Mouse (Mus musculus): ENCODE measurements around the gene Dnah3. TPM values are rescaled to one million over a fixed set of nuclear protein-coding genes. Genes with fewer than 3 reads are reported as not detected.

Gene Dnah3
- polyA plus RNA-seq, 1 experiment from 2014 or later = 2.0 TPM

DNA sequence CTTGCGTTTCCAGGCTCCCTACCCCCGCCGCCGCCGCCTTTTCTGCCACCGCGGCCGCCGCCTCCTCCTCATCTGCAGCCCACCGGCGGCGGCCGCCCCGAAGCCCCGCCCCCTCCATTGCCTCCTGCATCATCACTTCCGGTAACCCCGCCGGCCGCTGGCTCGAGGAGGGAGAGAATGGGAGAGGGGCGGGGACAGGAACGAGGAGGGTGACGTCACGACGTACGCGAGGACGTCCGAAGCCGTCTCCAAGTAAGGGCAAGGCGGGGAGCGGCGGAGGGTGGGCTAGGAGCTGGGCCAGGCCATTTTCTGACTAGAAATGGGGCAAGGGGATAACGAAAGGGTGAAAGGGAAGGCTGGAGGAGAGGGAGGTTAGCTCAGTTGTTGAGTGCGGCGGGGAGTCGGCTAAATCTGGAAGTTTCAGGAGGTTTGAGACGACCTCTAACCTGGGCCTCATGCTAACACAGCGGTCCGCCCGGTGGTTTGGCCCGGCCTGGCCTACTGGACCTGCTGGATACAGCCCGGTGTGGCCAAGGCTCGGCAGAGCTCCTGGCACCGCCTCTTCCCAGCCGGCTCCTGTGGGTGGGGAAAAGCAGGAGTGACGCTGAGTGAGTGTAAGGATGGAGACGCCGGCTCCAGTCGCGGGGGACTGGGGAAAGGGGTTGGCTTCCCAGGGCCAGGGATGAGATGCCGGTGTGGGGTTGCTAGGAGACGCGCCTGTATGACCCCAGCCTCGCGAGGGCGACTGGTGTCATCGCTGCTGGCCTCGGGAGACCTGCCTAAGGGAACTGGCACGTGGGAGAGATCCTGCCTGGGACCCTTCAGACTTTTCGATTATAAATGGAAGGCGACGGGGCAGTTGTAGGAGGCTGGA is 199.2 kb downstream of the Dnah3 start, which contains the start of the genes Lyrm1 and Dcun1d3:
Gene Lyrm1, plus strand, starts transcription at position 223 of the 874 bp plus-strand sequence.
Gene Dcun1d3, minus strand, starts transcription at position 660 of the 874 bp plus-strand sequence.
- peak; percentile 99 for ATAC-seq (ENCODE audit: insufficient number of reproducible peaks, low FRiP score, low TSS enrichment, low read depth)
- no peaks in the 10 kb centered on the region for H3K9me3 ChIP-seq (replicated peaks)
- H3K9ac ChIP-seq = peak within 1 kb of the TSS; percentile 71
- peak within 1 kb of the TSS; percentile 87 for H3K4me2 ChIP-seq (replicated peaks)
- H3K27ac ChIP-seq (replicated peaks) = peak within 1 kb of the TSS; percentile 98
- H3K36me3 ChIP-seq = no peaks in the 10 kb centered on the region
- peak within 1 kb of the TSS; percentile 75 for H3K4me3 ChIP-seq (replicated peaks)
- no peaks in the 10 kb centered on the region for H3K27me3 ChIP-seq
- under 1% methylated on average over 63 of the region's 63 CpGs for WGBS
- peaks cover 15% of the 10 kb centered on the region for H3K4me1 ChIP-seq

DNA sequence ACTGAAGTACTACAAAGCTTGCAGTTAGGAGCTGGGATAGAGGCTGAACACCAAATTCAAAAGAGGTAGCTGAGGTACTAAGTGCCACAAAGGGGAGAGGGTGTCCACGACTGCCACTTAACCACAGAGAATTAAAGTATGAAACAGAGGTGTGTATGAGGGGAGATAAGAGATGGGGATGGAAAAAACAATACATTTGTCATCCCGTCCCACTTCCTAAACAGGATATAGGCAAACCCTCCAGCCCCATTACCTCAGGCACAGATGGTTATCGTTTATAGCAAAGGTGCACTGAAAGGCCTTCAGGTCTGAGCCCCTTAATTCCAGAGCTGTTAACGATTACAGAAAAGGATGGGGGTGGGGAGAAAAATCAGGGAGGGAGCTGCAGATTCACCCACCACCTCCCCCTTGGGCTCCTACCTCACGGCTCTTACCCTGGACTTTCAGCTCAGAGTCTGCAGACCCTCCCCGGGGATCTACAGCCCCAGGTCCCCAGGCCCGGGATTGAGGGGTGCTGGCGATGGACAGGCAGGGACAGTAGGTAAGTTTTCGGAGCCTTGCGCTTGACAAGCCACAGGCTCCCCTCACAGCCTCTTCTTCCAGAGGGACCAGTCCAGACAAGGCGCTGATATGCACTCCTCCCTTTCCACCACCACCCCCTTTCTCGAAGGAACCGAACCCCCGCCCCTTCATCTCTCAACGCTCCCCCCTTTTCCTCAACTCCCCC is 200.1 kb downstream of the Dnah3 start:
- H3K27me3 ChIP-seq = no peaks in the 10 kb centered on the region
- peak overlapping the region; percentile 75 for H3K4me3 ChIP-seq (replicated peaks)
- no peaks in the 10 kb centered on the region for H3K9me3 ChIP-seq (replicated peaks)
- peak overlapping the region; percentile 98 for H3K27ac ChIP-seq (replicated peaks)
- peak overlapping the region; percentile 71 for H3K9ac ChIP-seq
- peak; percentile 22; the same call in 1 of the 2 replicates for ATAC-seq (ENCODE audit: insufficient number of reproducible peaks, low FRiP score, low TSS enrichment, low read depth)
- peak overlapping the region; percentile 87 for H3K4me2 ChIP-seq (replicated peaks)
- 1% methylated on average over 15 of the region's 15 CpGs for WGBS
- no peaks in the 10 kb centered on the region for H3K36me3 ChIP-seq
- H3K4me1 ChIP-seq = peaks cover 15% of the 10 kb centered on the region

- H3K4me3 ChIP-seq (replicated peaks) = no peak overlapping the region
- ATAC-seq (ENCODE audit: insufficient number of reproducible peaks, low FRiP score, low TSS enrichment, low read depth) = no peak
- no peak overlapping the region for H3K4me2 ChIP-seq (replicated peaks)
- H3K4me1 ChIP-seq = peaks cover 15% of the 10 kb centered on the region
- no peak overlapping the region for H3K9ac ChIP-seq
- 93% methylated on average over 4 of the region's 4 CpGs for WGBS
- H3K9me3 ChIP-seq (replicated peaks) = no peaks in the 10 kb centered on the region
- no peaks in the 10 kb centered on the region for H3K27me3 ChIP-seq
- H3K36me3 ChIP-seq = no peaks in the 10 kb centered on the region
- no peak overlapping the region for H3K27ac ChIP-seq (replicated peaks)
These were observed 202.3 kb downstream of the Dnah3 start for GRCm38 (mm10) chr7:119892742-119893141.

DNA sequence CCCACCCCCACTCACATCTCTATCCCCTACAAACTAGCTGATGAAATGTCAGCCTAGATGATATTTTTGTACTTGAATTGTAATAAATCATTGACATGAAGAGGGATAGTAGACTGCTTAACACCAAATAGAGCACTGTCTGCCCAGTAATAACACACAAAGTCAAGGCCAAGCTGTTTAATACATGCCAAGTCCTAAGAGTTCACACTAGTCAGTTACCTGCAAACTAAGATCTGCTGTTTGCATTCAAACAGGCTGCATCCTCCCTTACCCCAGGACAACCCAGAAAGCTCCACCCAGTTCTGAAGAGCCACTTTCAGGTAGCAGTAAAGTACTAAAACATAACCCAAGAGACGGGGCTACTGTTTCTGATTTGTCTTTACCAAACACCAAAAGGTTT is 202.9 kb downstream of the Dnah3 start:
- Histone ChIP-seq H3K4me2 (replicated peaks) (no peak overlapping the region), H3K4me1 (peaks cover 15% of the 10 kb centered on the region), H3K36me3 (no peaks in the 10 kb centered on the region), H3K27me3 (no peaks in the 10 kb centered on the region), H3K27ac (replicated peaks) (no peak overlapping the region), H3K4me3 (replicated peaks) (no peak overlapping the region), H3K9me3 (replicated peaks) (no peaks in the 10 kb centered on the region), H3K9ac (no peak overlapping the region)
- ATAC-seq (ENCODE audit: insufficient number of reproducible peaks, low FRiP score, low TSS enrichment, low read depth) = no peak
- WGBS = 71% methylated on average over 1 of the region's 1 CpGs

DNA sequence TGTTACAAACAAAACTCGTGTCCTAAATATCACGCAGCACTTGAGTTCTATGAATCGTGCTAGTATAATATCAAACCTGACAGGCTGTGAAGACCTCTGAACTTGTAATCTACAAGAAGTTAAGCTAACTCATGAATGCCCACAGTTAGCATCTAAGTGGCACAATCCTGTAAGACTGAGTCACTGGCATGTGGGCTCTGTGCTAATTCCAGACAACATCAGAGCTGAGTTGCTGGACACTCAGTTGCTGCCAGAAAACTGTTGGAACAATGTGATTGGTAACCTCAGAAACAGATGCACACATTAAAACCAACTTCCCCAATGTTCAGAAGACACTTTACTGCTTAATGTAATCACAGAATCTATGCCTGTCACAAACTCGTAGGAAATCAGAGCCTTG is 207.2 kb downstream of the Dnah3 start:
- no peaks in the 10 kb centered on the region for H3K9me3 ChIP-seq (replicated peaks)
- no peaks in the 10 kb centered on the region for H3K4me1 ChIP-seq
- H3K4me3 ChIP-seq (replicated peaks) = no peak overlapping the region
- H3K4me2 ChIP-seq (replicated peaks) = no peak overlapping the region
- no peaks in the 10 kb centered on the region for H3K36me3 ChIP-seq
- H3K9ac ChIP-seq = no peak overlapping the region
- no peak for ATAC-seq (ENCODE audit: insufficient number of reproducible peaks, low FRiP score, low TSS enrichment, low read depth)
- WGBS = 86% methylated on average over 4 of the region's 4 CpGs
- no peaks in the 10 kb centered on the region for H3K27me3 ChIP-seq
- H3K27ac ChIP-seq (replicated peaks) = no peak overlapping the region

DNA sequence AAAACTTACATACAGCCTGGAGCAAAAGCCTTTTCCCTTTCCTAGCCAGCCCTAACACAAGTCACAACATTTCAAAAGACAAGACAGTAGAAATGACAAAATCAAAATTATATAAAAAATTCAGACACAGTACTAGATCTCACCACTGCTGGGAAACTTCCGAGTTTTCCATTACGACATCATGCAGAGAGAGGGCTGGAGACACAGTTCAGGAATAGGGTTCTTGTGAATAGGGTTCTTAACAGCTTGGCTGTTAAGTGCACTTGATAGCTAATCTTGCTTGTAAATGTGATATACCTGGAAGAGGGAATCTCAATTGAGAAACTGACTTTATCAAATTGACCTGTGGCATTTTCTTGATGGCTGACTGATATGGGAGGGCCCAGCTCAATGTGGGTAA is 213.9 kb downstream of the Dnah3 start:
- H3K4me3 ChIP-seq (replicated peaks) = no peak overlapping the region
- no peaks in the 10 kb centered on the region for H3K27me3 ChIP-seq
- ATAC-seq (ENCODE audit: insufficient number of reproducible peaks, low FRiP score, low TSS enrichment, low read depth) = no peak
- no peak overlapping the region for H3K4me2 ChIP-seq (replicated peaks)
- no peaks in the 10 kb centered on the region for H3K4me1 ChIP-seq
- no peak overlapping the region for H3K27ac ChIP-seq (replicated peaks)
- H3K9ac ChIP-seq = no peak overlapping the region
- no peaks in the 10 kb centered on the region for H3K9me3 ChIP-seq (replicated peaks)
- 0 out of 2 replicates have a peak, but pooled peaks cover 4% of the 10 kb centered on the region for H3K36me3 ChIP-seq
- 96% methylated on average over 2 of the region's 2 CpGs for WGBS

GRCm38 (mm10) chr7:119880345-119880744 is 214.7 kb downstream of the Dnah3 start:
- 0 out of 2 replicates have a peak, but pooled peaks cover 4% of the 10 kb centered on the region for H3K36me3 ChIP-seq
- 0 out of 2 replicates have a peak, but pooled peaks cover 3% of the 10 kb centered on the region for H3K4me1 ChIP-seq
- H3K4me3 ChIP-seq (replicated peaks) = no peak overlapping the region
- H3K27me3 ChIP-seq = no peaks in the 10 kb centered on the region
- H3K9ac ChIP-seq = no peak overlapping the region
- 87% methylated on average over 5 of the region's 5 CpGs for WGBS
- no peaks in the 10 kb centered on the region for H3K9me3 ChIP-seq (replicated peaks)
- H3K4me2 ChIP-seq (replicated peaks) = no peak overlapping the region
- ATAC-seq (ENCODE audit: insufficient number of reproducible peaks, low FRiP score, low TSS enrichment, low read depth) = no peak
- H3K27ac ChIP-seq (replicated peaks) = no peak overlapping the region

DNA sequence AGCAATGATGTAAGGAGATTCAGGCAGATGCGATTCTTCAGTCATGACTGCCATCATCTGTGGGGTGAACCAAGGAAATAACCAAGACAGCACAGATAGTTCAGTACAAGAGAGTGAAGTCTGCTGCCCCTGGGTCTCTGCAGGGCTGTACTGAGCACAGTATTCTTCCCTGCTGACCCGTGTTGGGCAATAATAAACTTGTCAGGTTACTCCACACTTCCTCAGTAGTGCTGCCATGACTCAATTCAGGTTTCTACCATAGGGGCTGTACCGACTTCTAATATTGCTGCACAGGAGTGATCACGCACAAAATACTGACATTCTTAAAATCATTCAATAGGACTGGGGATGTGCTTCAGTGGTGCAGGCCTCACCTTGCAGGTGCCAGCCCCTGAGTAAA is 215.9 kb downstream of the Dnah3 start:
- Histone ChIP-seq H3K36me3 (0 out of 2 replicates have a peak, but pooled peaks cover 4% of the 10 kb centered on the region), H3K4me1 (0 out of 2 replicates have a peak, but pooled peaks cover 3% of the 10 kb centered on the region), H3K4me2 (replicated peaks) (no peak overlapping the region), H3K9ac (no peak overlapping the region), H3K9me3 (replicated peaks) (no peaks in the 10 kb centered on the region), H3K27ac (replicated peaks) (no peak overlapping the region), H3K27me3 (no peaks in the 10 kb centered on the region), H3K4me3 (replicated peaks) (no peak overlapping the region)
- no peak for ATAC-seq (ENCODE audit: insufficient number of reproducible peaks, low FRiP score, low TSS enrichment, low read depth)
- WGBS = 92% methylated on average over 4 of the region's 4 CpGs

- Histone ChIP-seq H3K4me2 (replicated peaks) (no peak overlapping the region), H3K4me3 (replicated peaks) (no peak overlapping the region), H3K27ac (replicated peaks) (no peak overlapping the region), H3K9ac (no peak overlapping the region), H3K36me3 (0 out of 2 replicates have a peak, but pooled peaks cover 4% of the 10 kb centered on the region), H3K4me1 (0 out of 2 replicates have a peak, but pooled peaks cover 3% of the 10 kb centered on the region), H3K27me3 (no peaks in the 10 kb centered on the region), H3K9me3 (replicated peaks) (no peaks in the 10 kb centered on the region)
- 55% methylated on average over 3 of the region's 3 CpGs for WGBS
- ATAC-seq (ENCODE audit: insufficient number of reproducible peaks, low FRiP score, low TSS enrichment, low read depth) = no peak
These were observed 219.2 kb downstream of the Dnah3 start for GRCm38 (mm10) chr7:119875776-119876440.

DNA sequence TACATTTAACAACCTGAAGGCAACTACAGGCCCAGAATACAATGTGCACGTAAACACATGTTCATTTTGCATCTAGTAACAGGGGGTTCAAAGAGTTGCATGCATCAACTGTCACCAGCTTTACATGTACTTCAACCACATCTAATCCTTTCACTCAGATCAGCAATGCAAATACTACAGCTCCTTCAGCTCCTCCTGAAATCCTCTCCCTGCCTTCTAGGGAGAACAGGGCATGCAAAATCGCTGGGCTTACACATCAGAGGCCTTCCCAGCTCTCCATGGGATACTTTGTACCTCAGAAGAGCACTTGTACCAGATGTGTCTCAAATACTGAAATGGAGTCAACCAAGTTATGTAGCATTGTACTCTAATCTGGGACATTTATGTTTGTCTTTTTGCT is 222.0 kb downstream of the Dnah3 start:
- Histone ChIP-seq H3K4me1 (0 out of 2 replicates have a peak, but pooled peaks cover 3% of the 10 kb centered on the region), H3K4me2 (replicated peaks) (no peak overlapping the region), H3K27ac (replicated peaks) (no peak overlapping the region), H3K9ac (no peak overlapping the region), H3K27me3 (no peaks in the 10 kb centered on the region), H3K36me3 (0 out of 2 replicates have a peak, but pooled peaks cover 4% of the 10 kb centered on the region), H3K4me3 (replicated peaks) (no peak overlapping the region), H3K9me3 (replicated peaks) (no peaks in the 10 kb centered on the region)
- 36% methylated on average over 2 of the region's 2 CpGs for WGBS
- no peak for ATAC-seq (ENCODE audit: insufficient number of reproducible peaks, low FRiP score, low TSS enrichment, low read depth)
